Mouse (Mus musculus) heart, embryonic 12.5 days (tissue): ENCODE data around the gene Ascc2. TPM values are rescaled to one million over a fixed set of nuclear protein-coding genes. Genes with fewer than 3 reads are reported as not detected.

Source experiments
- ATAC-seq: fragments of 200-750 bp; cut with Nextera tagmentation; 2 replicates; pipeline ENCODE4 v1.8.0; 2017; ENCODE audit warnings: moderate TSS enrichment, moderate library complexity; ENCODE audit not compliant: insufficient number of reproducible peaks, low FRiP score
- H3K27ac ChIP-seq: fragments of 300-500 bp; sonication (generic); 2 replicates; pipeline ENCODE4 v1.5.1; 2016; ENCODE audit warnings: mild to moderate bottlenecking, moderate library complexity; ENCODE audit not compliant: poor library complexity, severe bottlenecking
- H3K27me3 ChIP-seq: fragments of 300-500 bp; sonication (generic); replicated peaks from 2 replicates; pipeline ENCODE4 v1.6.1; 2016; ENCODE audit warnings: mild to moderate bottlenecking, moderate library complexity
- H3K36me3 ChIP-seq: fragments of 300-500 bp; sonication (generic); 2 replicates; pipeline ENCODE4 v1.6.1; 2016; ENCODE audit warnings: mild to moderate bottlenecking, moderate library complexity
- H3K4me1 ChIP-seq: fragments of 300-500 bp; sonication (generic); replicated peaks from 2 replicates; pipeline ENCODE4 v1.6.1; 2016; ENCODE audit warnings: mild to moderate bottlenecking
- H3K4me2 ChIP-seq: fragments of 300-500 bp; sonication (generic); 2 replicates; pipeline ENCODE4 v1.6.1; 2016; ENCODE audit warnings: mild to moderate bottlenecking, moderate library complexity
- H3K4me3 ChIP-seq: fragments of 300-500 bp; sonication (generic); 2 replicates; pipeline ENCODE4 v1.5.1; 2016; ENCODE audit warnings: mild to moderate bottlenecking
- H3K9ac ChIP-seq: fragments of 300-500 bp; sonication (generic); 2 replicates; pipeline ENCODE4 v1.6.1; 2016; ENCODE audit warnings: mild to moderate bottlenecking, moderate library complexity
- H3K9me3 ChIP-seq: fragments of 300-500 bp; sonication (generic); replicated peaks from 2 replicates; pipeline ENCODE4 v1.6.1; 2016; ENCODE audit warnings: mild to moderate bottlenecking, moderate library complexity
- WGBS: fragments of 180-500 bp; shearing (Covaris S2); methylation state at CpG from one replicate; pipeline ENCODE4 v1.1.7; 2016; 5-methylcytosine and 5-hydroxymethylcytosine counted together
- polyA plus RNA-seq: library from polyadenylated mRNA; unstranded; fragments of >200 nt; fragmentation: Nextera tagmentation; extraction: Ambion mirVana; gene quantifications from 2 replicates; pipeline ENCODE4 v1.2.1, GENCODE M21; 2016

Ascc2 gene
- polyA plus RNA-seq, 1 experiment from 2014 or later, result 28.0 TPM

DNA sequence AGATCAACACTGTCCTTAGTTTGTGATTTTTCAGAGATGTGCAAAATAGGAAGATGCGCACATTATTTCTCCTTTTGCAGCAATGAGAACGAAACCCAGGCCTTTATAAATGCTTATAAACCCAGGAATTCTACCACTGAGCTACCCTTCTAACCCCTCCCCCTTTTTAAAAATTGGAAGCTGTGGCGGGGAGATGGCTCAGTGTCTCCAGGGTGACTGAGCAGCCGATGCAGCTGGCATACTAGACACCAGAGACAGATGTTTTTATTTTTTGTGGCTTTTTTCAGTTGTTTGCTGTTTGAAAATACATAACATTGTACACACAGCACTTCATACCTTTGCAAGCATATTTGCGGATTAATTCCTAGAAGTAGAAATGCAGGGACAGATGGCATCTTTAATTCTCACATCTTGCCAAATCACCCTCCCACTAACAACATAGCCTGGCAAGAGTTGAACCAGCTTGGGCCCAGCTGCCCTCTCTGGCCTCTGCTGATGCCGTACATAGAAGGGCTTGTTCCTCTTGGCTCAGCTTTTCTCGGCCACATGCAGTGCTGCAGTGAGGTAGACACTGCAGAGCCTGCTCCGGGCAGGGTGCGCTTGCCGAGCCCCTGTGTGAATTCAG is 24.4 kb downstream of the Ascc2 start:
- Histone ChIP-seq H3K9me3 (no peaks in the 10 kb centered on the region), H3K27me3 (no peaks in the 10 kb centered on the region), H3K4me1 (no peaks in the 10 kb centered on the region), H3K9ac (no peak overlapping the region), H3K27ac (no peak overlapping the region), H3K4me2 (no peak overlapping the region), H3K36me3 (peaks cover 64% of the 10 kb centered on the region), H3K4me3 (no peak overlapping the region)
- 83% methylated on average over 10 of the region's 10 CpGs for WGBS
- ATAC-seq, result no peak

GRCm38 (mm10) chr11:4662496-4662878 is 24.9 kb downstream of the Ascc2 start:
- no peak for ATAC-seq
- Histone ChIP-seq H3K4me1 (no peaks in the 10 kb centered on the region), H3K9ac (no peak overlapping the region), H3K36me3 (peaks cover 62% of the 10 kb centered on the region), H3K27ac (no peak overlapping the region), H3K4me2 (no peak overlapping the region), H3K4me3 (no peak overlapping the region), H3K9me3 (no peaks in the 10 kb centered on the region), H3K27me3 (no peaks in the 10 kb centered on the region)
- WGBS, result 91% methylated on average over 11 of the region's 11 CpGs

DNA sequence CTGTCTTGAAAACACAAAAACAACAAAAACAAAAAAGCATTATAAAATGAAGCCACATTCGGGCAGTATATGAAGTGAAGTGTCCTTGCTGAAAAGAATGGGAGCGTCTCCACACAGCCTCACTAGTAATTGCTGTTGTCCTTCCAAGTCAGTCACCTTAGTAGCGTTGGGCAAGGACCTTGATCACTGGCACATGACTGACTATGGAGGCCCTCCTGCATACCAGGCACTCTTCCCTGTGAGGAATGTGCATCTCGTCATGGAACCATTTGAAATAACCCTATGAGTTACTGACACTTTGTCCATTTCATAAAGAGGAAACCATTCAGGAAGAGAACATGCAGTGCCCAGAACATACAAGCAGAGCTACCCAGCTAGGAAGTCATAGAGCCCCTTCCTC is 34.2 kb downstream of the Ascc2 start:
- no peaks in the 10 kb centered on the region for H3K27me3 ChIP-seq
- no peak overlapping the region for H3K27ac ChIP-seq
- peaks cover 11% of the 10 kb centered on the region for H3K4me1 ChIP-seq
- H3K4me2 ChIP-seq, result no peak overlapping the region
- H3K9ac ChIP-seq, result no peak overlapping the region
- H3K36me3 ChIP-seq, result peaks cover 59% of the 10 kb centered on the region
- no peaks in the 10 kb centered on the region for H3K9me3 ChIP-seq
- WGBS, result 79% methylated on average over 4 of the region's 4 CpGs
- H3K4me3 ChIP-seq, result no peak overlapping the region
- no peak for ATAC-seq

DNA sequence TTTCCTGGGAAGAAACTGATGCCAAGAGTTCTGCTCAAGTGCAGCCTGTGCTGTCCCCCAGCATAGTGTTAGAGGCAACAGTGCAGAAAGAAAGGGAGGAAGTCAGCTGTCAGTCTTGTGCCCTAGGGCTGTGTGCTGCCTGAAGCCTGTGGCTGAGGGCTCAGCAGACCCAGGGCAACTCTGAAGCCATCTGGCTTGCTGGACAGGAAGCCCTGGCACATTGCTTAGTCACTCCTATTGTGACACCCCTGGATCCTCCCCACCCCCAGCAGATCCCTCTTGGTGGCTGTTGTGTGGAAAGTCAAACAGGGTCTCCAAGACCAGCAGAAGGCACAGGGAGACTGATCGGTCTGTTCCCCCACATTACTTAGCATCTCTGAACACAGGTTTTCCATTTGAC is 37.0 kb downstream of the Ascc2 start:
- no peak for ATAC-seq
- WGBS, result 100% methylated on average over 1 of the region's 1 CpGs
- no peak overlapping the region for H3K27ac ChIP-seq
- no peak overlapping the region for H3K4me3 ChIP-seq
- H3K9me3 ChIP-seq, result no peaks in the 10 kb centered on the region
- H3K4me2 ChIP-seq, result no peak overlapping the region
- H3K9ac ChIP-seq, result no peak overlapping the region
- H3K27me3 ChIP-seq, result no peaks in the 10 kb centered on the region
- peaks cover 67% of the 10 kb centered on the region for H3K36me3 ChIP-seq
- peaks cover 25% of the 10 kb centered on the region for H3K4me1 ChIP-seq

DNA sequence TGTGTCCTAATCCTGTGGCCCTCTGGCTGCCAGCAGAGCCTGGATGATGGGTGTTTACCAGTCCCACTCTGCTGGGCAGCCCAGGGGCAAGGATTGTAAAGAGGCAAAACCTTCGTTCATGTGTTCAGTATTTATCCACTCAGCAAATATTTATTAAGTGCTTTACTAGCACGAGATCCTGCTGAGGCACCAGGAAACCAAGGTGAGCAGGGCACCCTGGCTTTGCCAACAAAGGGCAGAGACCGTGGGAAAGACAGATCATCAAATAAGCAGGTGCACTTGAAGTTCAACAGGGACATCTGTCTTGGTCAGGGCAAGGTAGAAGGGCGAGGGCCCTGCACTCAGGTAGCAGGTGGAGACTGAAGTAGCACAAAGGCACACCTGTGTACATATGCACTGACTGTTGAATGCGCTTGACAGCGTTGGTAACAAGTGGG is 37.6 kb downstream of the Ascc2 start:
- no peak overlapping the region for H3K9ac ChIP-seq
- peaks cover 71% of the 10 kb centered on the region for H3K36me3 ChIP-seq
- ATAC-seq, result no peak
- no peak overlapping the region for H3K4me2 ChIP-seq
- 91% methylated on average over 6 of the region's 6 CpGs for WGBS
- H3K27me3 ChIP-seq, result no peaks in the 10 kb centered on the region
- H3K4me1 ChIP-seq, result peaks cover 30% of the 10 kb centered on the region
- no peaks in the 10 kb centered on the region for H3K9me3 ChIP-seq
- no peak overlapping the region for H3K4me3 ChIP-seq
- H3K27ac ChIP-seq, result no peak overlapping the region

DNA sequence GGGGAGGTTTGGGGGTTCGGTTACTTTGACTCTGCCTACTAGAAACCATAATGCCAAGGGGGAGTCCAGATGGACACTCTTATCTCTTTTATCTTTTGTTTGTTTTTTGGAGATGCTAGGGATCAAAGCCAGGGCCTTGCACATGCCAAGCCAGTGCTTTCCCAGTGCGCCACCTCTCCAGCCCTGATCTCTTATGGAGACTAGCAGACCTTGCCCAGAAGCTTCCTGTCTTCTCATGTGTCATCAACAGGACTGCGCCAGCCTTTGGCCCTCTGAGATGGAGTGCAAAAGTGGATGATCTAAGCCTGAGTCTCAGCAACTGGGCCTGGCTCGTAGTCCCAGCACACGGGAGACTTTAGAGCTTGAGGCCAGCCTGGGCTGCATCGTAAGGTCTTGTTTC is 38.1 kb downstream of the Ascc2 start:
- Histone ChIP-seq H3K4me1 (peaks cover 32% of the 10 kb centered on the region), H3K4me2 (no peak overlapping the region), H3K9me3 (no peaks in the 10 kb centered on the region), H3K36me3 (peaks cover 70% of the 10 kb centered on the region), H3K4me3 (no peak overlapping the region), H3K9ac (no peak overlapping the region), H3K27me3 (no peaks in the 10 kb centered on the region), H3K27ac (no peak overlapping the region)
- no peak for ATAC-seq
- 92% methylated on average over 6 of the region's 6 CpGs for WGBS

DNA sequence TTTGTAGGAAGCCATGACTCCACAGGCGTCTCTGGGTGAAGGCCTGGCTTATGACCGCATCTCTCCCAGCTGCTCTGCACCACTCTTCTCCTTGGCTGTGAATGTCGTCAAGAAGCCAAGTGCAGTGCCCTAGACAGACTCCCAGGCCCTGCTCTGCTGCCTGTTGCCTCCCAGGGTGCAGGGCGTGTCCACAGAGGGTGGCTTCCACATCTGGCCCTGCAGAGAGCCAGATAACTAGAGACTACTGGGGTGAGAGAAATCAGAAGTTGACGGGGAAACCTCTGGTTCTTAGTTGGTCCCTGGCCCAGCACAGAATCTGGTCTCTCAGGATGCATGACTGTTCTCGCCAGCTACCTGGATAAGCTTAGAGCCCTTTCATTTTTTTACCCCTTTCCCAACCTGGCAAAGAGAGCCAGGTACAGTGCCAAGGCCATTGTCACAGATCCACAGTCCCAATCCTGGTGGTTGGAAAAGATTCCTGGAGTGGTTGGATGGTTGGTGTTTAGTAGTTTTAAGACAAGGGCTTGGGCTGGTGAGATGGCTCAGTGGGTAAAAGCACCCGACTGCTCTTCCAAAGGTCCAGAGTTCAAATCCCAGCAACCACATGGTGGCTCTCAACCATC is 39.8 kb downstream of the Ascc2 start:
- no peaks in the 10 kb centered on the region for H3K27me3 ChIP-seq
- H3K36me3 ChIP-seq, result peaks cover 82% of the 10 kb centered on the region
- H3K4me1 ChIP-seq, result peaks cover 37% of the 10 kb centered on the region
- no peak overlapping the region for H3K27ac ChIP-seq
- ATAC-seq, result peak; percentile 84
- WGBS, result 79% methylated on average over 7 of the region's 7 CpGs
- H3K9me3 ChIP-seq, result no peaks in the 10 kb centered on the region
- no peak overlapping the region for H3K4me3 ChIP-seq
- H3K4me2 ChIP-seq, result no peak overlapping the region
- H3K9ac ChIP-seq, result no peak overlapping the region

DNA sequence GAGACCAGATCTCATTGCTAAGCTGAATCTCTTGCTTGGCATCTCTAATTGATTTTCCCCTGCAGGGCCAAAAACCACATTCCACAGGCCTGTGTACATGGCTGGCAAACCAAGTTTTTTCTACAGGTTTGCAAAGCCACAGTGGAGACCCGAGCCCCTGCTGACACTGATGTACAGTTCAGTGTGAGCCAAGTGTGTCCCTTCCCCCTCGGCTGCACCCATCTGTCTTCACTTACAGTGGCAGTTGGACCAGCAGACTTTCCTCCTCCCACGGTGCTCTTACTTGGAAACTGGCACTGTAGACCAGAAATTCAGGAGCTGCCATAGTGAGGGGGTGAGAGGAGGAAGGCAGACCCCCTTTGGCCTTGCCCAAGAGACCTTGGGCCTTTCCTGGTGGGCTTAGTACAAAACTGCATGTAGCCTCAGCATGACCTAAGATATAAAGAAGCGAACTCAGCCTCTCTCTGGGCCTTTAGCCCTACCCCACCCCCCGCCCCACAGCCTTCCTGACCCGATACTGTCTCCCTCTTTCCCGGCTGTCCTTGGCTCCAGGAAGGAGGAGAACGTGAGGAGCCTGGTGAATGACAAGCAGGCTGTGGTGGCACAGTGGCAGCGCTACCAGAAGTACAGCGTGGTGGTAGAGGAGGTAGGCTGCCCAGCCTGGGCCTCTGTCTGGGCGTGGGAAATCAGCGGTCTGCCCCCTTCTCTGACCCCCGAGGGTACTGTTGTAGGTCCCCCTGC is 41.3 kb downstream of the Ascc2 start:
- H3K36me3 ChIP-seq, result peaks cover 83% of the 10 kb centered on the region
- H3K9me3 ChIP-seq, result no peaks in the 10 kb centered on the region
- no peak overlapping the region for H3K4me3 ChIP-seq
- no peak overlapping the region for H3K4me2 ChIP-seq
- ATAC-seq, result no peak
- WGBS, result 75% methylated on average over 13 of the region's 13 CpGs
- H3K27me3 ChIP-seq, result no peaks in the 10 kb centered on the region
- H3K4me1 ChIP-seq, result peaks cover 37% of the 10 kb centered on the region
- no peak overlapping the region for H3K9ac ChIP-seq
- no peak overlapping the region for H3K27ac ChIP-seq

- no peak overlapping the region for H3K27ac ChIP-seq
- peaks cover 37% of the 10 kb centered on the region for H3K4me1 ChIP-seq
- no peak overlapping the region for H3K4me2 ChIP-seq
- peaks cover 88% of the 10 kb centered on the region for H3K36me3 ChIP-seq
- no peaks in the 10 kb centered on the region for H3K27me3 ChIP-seq
- ATAC-seq, result no peak
- 85% methylated on average over 12 of the region's 12 CpGs for WGBS
- H3K9me3 ChIP-seq, result no peaks in the 10 kb centered on the region
- H3K9ac ChIP-seq, result no peak overlapping the region
- H3K4me3 ChIP-seq, result no peak overlapping the region
Measured at GRCm38 (mm10) chr11:4679441-4679832, 41.9 kb downstream of the Ascc2 start.

GRCm38 (mm10) chr11:4680126-4680525 is 42.6 kb downstream of the Ascc2 start:
- no peak overlapping the region for H3K27ac ChIP-seq
- H3K36me3 ChIP-seq, result peaks cover 84% of the 10 kb centered on the region
- H3K4me1 ChIP-seq, result peaks cover 37% of the 10 kb centered on the region
- no peak overlapping the region for H3K9ac ChIP-seq
- no peak for ATAC-seq
- no peak overlapping the region for H3K4me3 ChIP-seq
- no peak overlapping the region for H3K4me2 ChIP-seq
- WGBS, result 48% methylated on average over 3 of the region's 3 CpGs
- no peaks in the 10 kb centered on the region for H3K9me3 ChIP-seq
- no peaks in the 10 kb centered on the region for H3K27me3 ChIP-seq

DNA sequence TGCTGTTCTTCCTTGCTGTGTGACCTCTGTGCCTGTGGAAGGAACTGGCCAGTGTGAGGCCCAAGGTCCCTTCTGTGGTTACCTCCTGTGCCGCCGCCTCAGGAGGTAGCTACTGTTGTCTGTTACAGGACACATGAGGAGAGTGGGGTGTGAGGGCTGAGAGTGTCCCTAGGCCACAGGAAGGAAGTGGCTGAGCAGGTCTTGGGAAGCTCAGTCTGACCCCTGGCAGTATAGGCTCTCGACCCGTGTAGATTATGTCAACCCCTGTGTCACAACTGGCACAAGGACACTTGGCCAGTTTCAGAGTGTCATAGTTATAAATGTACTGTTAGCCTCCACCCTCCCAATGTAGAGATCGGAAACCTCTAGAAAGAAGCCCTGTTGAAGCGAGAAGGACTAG is 46.0 kb downstream of the Ascc2 start:
- 82% methylated on average over 6 of the region's 6 CpGs for WGBS
- Histone ChIP-seq H3K9ac (no peak overlapping the region), H3K4me1 (peaks cover 21% of the 10 kb centered on the region), H3K4me3 (no peak overlapping the region), H3K4me2 (no peak overlapping the region), H3K9me3 (no peaks in the 10 kb centered on the region), H3K36me3 (peaks cover 60% of the 10 kb centered on the region), H3K27me3 (no peaks in the 10 kb centered on the region), H3K27ac (no peak overlapping the region)
- ATAC-seq, result no peak
